Mouse (Mus musculus): ENCODE data around the gene Accsl.

Gene Accsl

DNA sequence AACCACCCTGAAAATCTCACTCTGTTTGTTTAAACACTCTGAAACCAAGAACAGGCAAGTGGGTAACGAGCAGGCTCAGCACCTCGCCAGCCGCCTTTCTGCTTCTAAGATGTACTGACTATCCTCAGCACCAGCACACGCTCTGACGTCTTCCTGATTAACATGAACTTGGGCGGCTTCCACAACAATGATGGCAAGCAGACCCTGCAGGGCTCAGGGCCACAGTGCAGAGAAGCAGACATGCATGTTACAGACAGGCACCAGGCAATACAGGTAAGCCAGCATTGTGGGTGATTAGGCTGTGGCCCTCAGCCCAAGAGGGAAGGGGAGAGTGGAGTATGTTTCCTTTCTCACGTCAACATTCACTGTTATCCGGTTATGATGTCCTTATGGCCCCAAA is 61.5 kb downstream of the Accsl start:
- DNase-seq, result no peak

DNA sequence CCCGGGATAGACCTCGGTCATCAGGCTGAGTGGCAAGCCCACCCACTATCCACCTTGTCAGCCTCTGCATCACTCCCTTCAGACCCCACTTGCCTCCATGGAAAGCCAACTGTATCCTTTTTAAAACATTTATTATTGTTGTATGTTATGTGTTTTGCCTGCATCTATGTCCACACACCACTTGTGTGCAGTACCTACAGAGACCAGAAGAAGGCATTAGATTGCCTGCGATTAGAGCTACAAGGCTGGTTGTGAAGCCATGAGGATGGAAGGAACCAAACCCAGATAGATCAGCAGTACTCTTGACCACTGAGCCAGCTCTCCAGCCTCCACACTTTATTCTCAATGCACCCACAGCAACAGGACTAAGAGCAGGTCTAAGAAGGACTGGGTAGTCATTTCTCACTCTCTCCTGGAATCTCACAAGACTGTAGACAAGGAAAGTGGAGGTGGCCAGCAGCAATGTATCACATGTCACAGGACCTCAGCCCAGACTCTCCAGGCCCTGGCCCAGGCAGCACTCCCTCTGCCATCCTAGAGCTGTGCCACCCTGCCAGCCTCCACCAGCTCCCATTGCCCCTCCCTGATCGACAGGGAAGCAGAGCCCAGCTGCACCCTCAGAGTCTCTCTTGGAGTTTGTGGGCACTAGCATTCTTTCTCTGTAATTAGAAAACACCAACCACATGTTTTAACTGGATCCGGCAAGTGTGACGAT is 62.3 kb downstream of the Accsl start:
- DNase-seq, result no peak

DNA sequence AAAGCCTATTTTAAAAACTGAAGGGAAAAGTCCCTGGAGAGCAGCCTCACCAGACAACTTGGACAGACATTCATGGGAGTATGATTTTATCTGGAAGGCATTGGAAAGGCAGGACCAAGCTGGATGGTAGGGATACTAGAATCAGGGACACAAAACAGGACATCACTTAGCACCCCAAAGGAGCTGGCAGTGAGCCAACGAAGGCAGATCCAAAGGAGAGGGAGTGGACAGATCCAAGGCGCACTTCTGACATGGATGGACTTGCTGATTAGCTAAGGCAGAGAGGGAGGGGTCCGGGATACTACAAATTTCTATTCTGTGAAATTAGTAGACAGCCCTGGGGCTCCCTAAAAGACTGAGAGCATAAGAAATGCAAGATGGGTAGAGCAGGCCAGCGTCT is 63.4 kb downstream of the Accsl start:
- no peak for DNase-seq

All from retina, postnatal 1 day (tissue).